Mouse (Mus musculus): ENCODE measurements around the gene Reps1. TPM values are rescaled to one million over a fixed set of nuclear protein-coding genes. Genes with fewer than 3 reads are reported as not detected.
A peak's percentile ranks its signal among the peaks of the same experiment; 100 is the strongest.

Reps1 gene
- polyA plus RNA-seq, 1 experiment: 33.7 TPM

DNA sequence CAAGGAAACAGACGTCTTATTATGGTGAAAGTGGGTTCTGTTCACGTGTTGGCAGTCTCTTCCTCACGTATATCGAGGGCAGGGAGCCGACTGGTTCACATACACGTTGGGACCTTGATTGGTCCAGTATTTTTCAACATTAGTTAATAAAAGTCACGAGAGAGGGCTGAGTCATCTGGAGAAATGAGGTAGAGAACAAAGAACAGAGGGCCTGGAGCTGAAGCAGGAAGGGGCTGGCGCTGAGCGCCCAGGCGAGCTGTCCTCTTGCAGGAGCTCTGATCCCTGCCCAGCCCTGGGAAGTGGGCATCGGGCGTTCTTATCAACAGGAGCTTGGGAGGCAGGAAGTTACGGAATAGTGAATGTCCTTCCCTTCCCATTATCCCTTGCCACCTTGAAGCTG, 4.1 kb downstream of the Reps1 start:
- TF ChIP-seq TCF12 (IDR thresholded peaks at IDR 0.05; ENCODE audit: insufficient read depth, poor library complexity, severe bottlenecking) (no peak), POLR2A (IDR thresholded peaks at IDR 0.05; ENCODE audit: insufficient read length, low read depth) (no peak), REST (IDR thresholded peaks at IDR 0.05; ENCODE audit: insufficient read depth, insufficient read length) (no peak), CEBPB (IDR thresholded peaks at IDR 0.05; ENCODE audit: insufficient read depth, poor library complexity, severe bottlenecking) (no peak), TCF3 (IDR thresholded peaks at IDR 0.05; ENCODE audit: insufficient read length, low read depth) (no peak), MYOG (IDR thresholded peaks at IDR 0.05; ENCODE audit: control insufficient read depth in 1 of 3, insufficient read depth in 1 of 3, insufficient read length in 2 of 3, low read depth in 2 of 3) (no peak), POLR2AphosphoS2 (IDR thresholded peaks at IDR 0.05; ENCODE audit: insufficient read length, low read depth) (no peak), E2F4 (IDR thresholded peaks at IDR 0.05; ENCODE audit: insufficient read depth) (no peak), USF1 (IDR thresholded peaks at IDR 0.05; ENCODE audit: low read depth) (no peak), MAX (IDR thresholded peaks at IDR 0.05; ENCODE audit: low read depth) (no peak), SRF (IDR thresholded peaks at IDR 0.05; ENCODE audit: control insufficient read depth, insufficient read length, low read depth) (no peak), MYOD1 (IDR thresholded peaks at IDR 0.05; ENCODE audit: control insufficient read depth in 1 of 3, insufficient read length in 2 of 3, low read depth in 2 of 3) (no peak)
- Histone ChIP-seq H3K27me3 (ENCODE audit: control insufficient read depth, insufficient read depth, insufficient read length) (no peaks in the 10 kb centered on the region), H3K36me3 (ENCODE audit: control insufficient read depth, insufficient read depth) (no peaks in the 10 kb centered on the region), H3K4me3 (no peak overlapping the region), H3K4me2 (ENCODE audit: low read depth) (no peak overlapping the region), H3ac (ENCODE audit: control insufficient read depth, insufficient read length) (no peak overlapping the region), H3K79me2 (ENCODE audit: control insufficient read depth, insufficient read depth) (peaks cover 77% of the 10 kb centered on the region)

DNA sequence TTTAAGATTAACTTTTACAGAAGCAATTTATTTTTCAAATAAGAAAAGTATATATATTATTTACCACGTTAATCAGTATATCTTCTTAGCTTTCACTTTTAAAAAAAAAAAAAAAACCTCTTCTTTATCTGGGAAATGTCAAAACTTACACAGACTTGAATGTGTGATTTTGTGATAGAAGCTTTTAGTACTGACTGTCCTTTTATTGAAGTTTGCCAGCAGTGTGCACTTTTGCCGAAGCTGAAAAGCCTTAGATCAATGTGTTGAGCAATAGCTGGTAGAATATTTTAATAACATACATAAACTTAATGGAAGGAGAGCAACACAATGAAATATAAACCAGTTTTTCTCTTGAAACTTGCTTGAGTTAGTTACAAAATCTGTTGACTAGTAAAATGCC, 5.1 kb downstream of the Reps1 start:
- Histone ChIP-seq H3K4me2 (ENCODE audit: low read depth) (no peak overlapping the region), H3ac (ENCODE audit: control insufficient read depth, insufficient read length) (no peak overlapping the region), H3K36me3 (ENCODE audit: control insufficient read depth, insufficient read depth) (no peaks in the 10 kb centered on the region), H3K79me2 (ENCODE audit: control insufficient read depth, insufficient read depth) (peaks cover 82% of the 10 kb centered on the region), H3K27me3 (ENCODE audit: control insufficient read depth, insufficient read depth, insufficient read length) (no peaks in the 10 kb centered on the region), H3K4me3 (no peak overlapping the region)
- TF ChIP-seq USF1 (IDR thresholded peaks at IDR 0.05; ENCODE audit: low read depth): no peak
- no peak for TF ChIP-seq REST (IDR thresholded peaks at IDR 0.05; ENCODE audit: insufficient read depth, insufficient read length)
- TF ChIP-seq POLR2A (IDR thresholded peaks at IDR 0.05; ENCODE audit: insufficient read length, low read depth): no peak
- no peak for TF ChIP-seq E2F4 (IDR thresholded peaks at IDR 0.05; ENCODE audit: insufficient read depth)
- TF ChIP-seq POLR2AphosphoS2 (IDR thresholded peaks at IDR 0.05; ENCODE audit: insufficient read length, low read depth): no peak
- no peak for TF ChIP-seq MAX (IDR thresholded peaks at IDR 0.05; ENCODE audit: low read depth)

DNA sequence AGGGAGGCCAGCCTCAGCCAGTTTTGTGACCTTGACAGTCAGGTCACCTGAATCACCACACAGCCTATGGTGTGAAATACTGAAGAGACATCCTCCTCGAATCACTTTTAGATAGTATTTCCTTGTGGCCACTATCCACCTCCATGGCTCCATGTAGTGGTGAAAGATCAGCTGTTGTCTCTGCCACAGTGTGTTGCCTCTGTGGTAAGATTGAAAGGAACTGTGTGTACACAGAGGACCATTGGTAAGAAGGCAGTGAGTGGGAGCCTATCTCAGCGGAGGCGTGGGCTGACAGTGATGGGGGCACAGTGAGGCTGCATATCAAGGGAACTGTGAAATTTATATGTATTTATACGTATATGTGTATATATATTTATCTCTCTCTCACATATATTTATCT, 5.9 kb downstream of the Reps1 start:
- Histone ChIP-seq H3K4me2 (ENCODE audit: low read depth) (no peak overlapping the region), H3K27me3 (ENCODE audit: control insufficient read depth, insufficient read depth, insufficient read length) (no peaks in the 10 kb centered on the region), H3K36me3 (ENCODE audit: control insufficient read depth, insufficient read depth) (no peaks in the 10 kb centered on the region), H3K79me2 (ENCODE audit: control insufficient read depth, insufficient read depth) (peaks cover 84% of the 10 kb centered on the region), H3K4me3 (no peak overlapping the region), H3ac (ENCODE audit: control insufficient read depth, insufficient read length) (no peak overlapping the region)
- TF ChIP-seq POLR2AphosphoS2 (IDR thresholded peaks at IDR 0.05; ENCODE audit: insufficient read length, low read depth) (no peak), MYOD1 (IDR thresholded peaks at IDR 0.05; ENCODE audit: control insufficient read depth in 1 of 3, insufficient read length in 2 of 3, low read depth in 2 of 3) (peak in 1 of 3 experiments; percentile 54), MYOG (IDR thresholded peaks at IDR 0.05; ENCODE audit: control insufficient read depth in 1 of 3, insufficient read depth in 1 of 3, insufficient read length in 2 of 3, low read depth in 2 of 3) (peak in 1 of 3 experiments; percentile 20), SRF (IDR thresholded peaks at IDR 0.05; ENCODE audit: control insufficient read depth, insufficient read length, low read depth) (no peak), E2F4 (IDR thresholded peaks at IDR 0.05; ENCODE audit: insufficient read depth) (no peak)

DNA sequence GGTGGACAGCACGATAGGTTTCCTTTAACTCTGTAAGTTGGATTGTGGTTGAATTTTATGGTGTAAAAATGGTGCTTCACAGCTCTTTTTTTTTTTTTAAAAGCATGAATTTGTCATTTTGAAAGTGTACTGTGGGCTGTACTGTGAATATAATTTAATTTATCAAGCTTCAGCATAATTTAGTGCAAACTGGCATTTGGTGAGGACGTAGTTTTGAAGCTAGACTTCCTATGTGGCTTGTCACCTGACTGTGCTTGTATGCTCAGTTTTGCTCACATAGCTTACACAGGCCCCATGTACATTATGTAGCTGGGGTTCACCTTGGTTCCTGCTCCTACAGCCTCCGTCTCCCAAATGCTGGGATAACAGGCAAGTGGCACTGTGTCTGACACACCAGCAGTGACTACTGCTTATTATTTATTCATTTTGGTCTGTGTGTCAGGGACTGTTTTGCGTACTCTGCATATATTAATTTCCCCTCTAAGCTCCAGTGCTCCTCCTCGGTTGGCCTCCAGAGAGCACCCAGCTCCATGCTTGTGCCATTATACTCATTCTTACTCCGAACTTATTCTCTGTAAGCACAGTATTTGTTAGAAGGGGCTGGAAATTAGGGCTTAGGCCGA, 9.1 kb downstream of the Reps1 start:
- Histone ChIP-seq H3K36me3 (ENCODE audit: control insufficient read depth, insufficient read depth) (no peaks in the 10 kb centered on the region), H3K4me3 (no peak overlapping the region), H3K79me2 (ENCODE audit: control insufficient read depth, insufficient read depth) (peaks cover 64% of the 10 kb centered on the region), H3ac (ENCODE audit: control insufficient read depth, insufficient read length) (no peak overlapping the region), H3K4me2 (ENCODE audit: low read depth) (no peak overlapping the region), H3K27me3 (ENCODE audit: control insufficient read depth, insufficient read depth, insufficient read length) (no peaks in the 10 kb centered on the region)
- TF ChIP-seq E2F4 (IDR thresholded peaks at IDR 0.05; ENCODE audit: insufficient read depth) (no peak), TCF3 (IDR thresholded peaks at IDR 0.05; ENCODE audit: insufficient read length, low read depth) (no peak)

DNA sequence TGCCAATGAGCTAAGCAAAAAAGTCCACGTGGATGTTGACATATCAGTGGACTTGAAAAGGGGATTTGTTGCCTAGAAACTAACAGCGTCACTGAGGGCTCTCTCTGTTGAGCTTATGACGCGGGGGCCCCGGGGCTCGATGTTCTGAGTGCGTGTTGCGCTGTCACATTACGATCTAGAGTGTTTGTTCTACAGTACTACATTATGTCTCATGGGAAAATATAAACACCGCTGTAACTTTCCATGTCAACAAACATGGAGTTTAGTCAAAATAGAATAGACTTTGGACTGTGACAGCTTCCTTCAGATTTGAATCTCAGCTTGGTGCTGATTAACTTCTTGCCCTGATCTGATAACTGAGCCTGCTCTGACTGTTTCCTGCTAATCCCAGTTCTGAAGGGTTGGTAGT, 10.4 kb downstream of the Reps1 start:
- Histone ChIP-seq H3K27me3 (ENCODE audit: control insufficient read depth, insufficient read depth, insufficient read length) (no peaks in the 10 kb centered on the region), H3K4me3 (no peak overlapping the region), H3ac (ENCODE audit: control insufficient read depth, insufficient read length) (no peak overlapping the region), H3K79me2 (ENCODE audit: control insufficient read depth, insufficient read depth) (peaks cover 51% of the 10 kb centered on the region), H3K4me2 (ENCODE audit: low read depth) (no peak overlapping the region), H3K36me3 (ENCODE audit: control insufficient read depth, insufficient read depth) (no peaks in the 10 kb centered on the region)
- TF ChIP-seq REST (IDR thresholded peaks at IDR 0.05; ENCODE audit: insufficient read depth, insufficient read length) (no peak), MYOD1 (IDR thresholded peaks at IDR 0.05; ENCODE audit: control insufficient read depth in 1 of 3, insufficient read length in 2 of 3, low read depth in 2 of 3) (no peak), POLR2AphosphoS2 (IDR thresholded peaks at IDR 0.05; ENCODE audit: insufficient read length, low read depth) (no peak), MAX (IDR thresholded peaks at IDR 0.05; ENCODE audit: low read depth) (no peak), POLR2A (IDR thresholded peaks at IDR 0.05; ENCODE audit: insufficient read length, low read depth) (no peak), USF1 (IDR thresholded peaks at IDR 0.05; ENCODE audit: low read depth) (no peak), CEBPB (IDR thresholded peaks at IDR 0.05; ENCODE audit: insufficient read depth, poor library complexity, severe bottlenecking) (no peak), TCF3 (IDR thresholded peaks at IDR 0.05; ENCODE audit: insufficient read length, low read depth) (no peak), E2F4 (IDR thresholded peaks at IDR 0.05; ENCODE audit: insufficient read depth) (no peak), TCF12 (IDR thresholded peaks at IDR 0.05; ENCODE audit: insufficient read depth, poor library complexity, severe bottlenecking) (no peak), MYOG (IDR thresholded peaks at IDR 0.05; ENCODE audit: control insufficient read depth in 1 of 3, insufficient read depth in 1 of 3, insufficient read length in 2 of 3, low read depth in 2 of 3) (no peak), SRF (IDR thresholded peaks at IDR 0.05; ENCODE audit: control insufficient read depth, insufficient read length, low read depth) (no peak)
